Mouse (Mus musculus) heart, postnatal 10 days (tissue): ENCODE measurements around the gene Borcs7. TPM values are rescaled to one million over a fixed set of nuclear protein-coding genes. Genes with fewer than 3 reads are reported as not detected.

Source experiments
- DNase-seq, 2 experiments: peaks; one replicate each; pipeline ENCODE4 v3.0.0; 2021
- intact Hi-C: fragments of 180-260 bp; cut with DNase I; formaldehyde crosslinking; loops from one replicate; pipeline ENCODE4 v1.15.1; 2025
- total RNA-seq, 2 experiments: library from RNA; stranded (reverse); gene quantifications; 2 replicates each; pipeline ENCODE4 v1.2.3; 2021

The Borcs7 gene
- total RNA-seq, 2 experiments from 2014 or later = 11.7 to 13.6 TPM

DNA sequence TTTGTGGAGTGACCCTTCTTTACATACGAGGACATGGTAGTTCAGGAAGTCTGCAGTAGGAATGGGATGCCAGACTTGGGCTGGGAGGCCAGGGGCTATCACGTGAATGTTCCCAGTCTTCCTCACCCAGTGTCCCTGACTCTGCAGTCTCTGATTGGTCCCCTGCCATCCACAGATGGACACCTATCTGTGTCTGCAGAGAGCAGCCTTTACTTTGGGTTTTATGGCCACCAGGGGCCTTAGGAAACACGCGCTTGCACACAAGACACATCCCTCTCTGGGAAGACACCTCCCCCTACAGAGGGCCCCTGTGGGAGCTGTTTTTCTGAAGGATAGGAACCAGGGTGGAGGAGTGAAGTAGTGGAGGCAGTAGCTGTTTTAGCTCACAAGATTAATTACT, 28.2 kb upstream of the Borcs7 start:
- intact Hi-C loops = no loop called here
- DNase-seq = no peak

GRCm38 (mm10) chr19:46662214-46662613, 27.5 kb upstream of the Borcs7 start:
- DNase-seq = no peak
- intact Hi-C loops = no loop called here

GRCm38 (mm10) chr19:46662784-46663183, 26.9 kb upstream of the Borcs7 start:
- intact Hi-C loops = no loop called here
- no peak for DNase-seq

DNA sequence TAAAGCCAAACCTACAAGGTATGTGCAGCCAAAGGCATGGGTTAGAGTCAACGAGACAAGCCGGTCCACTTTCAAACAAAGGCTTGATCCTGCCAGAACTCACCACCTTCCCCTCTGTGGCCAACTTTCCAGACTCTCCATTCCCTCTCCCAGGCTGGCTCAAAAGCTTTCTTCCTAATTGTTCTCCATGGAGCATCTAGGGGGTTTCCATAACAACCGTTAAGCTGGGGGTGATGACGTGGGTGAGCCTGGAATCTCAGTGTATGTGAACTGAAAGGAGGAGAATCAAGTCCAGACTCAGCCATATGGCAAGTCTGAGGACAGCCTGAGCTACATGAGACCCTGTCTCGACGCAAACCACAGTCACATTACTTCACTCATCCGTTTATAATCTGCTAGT, 24.2 kb upstream of the Borcs7 start:
- intact Hi-C loops = no loop called here
- no peak for DNase-seq

GRCm38 (mm10) chr19:46667300-46667699, 22.4 kb upstream of the Borcs7 start:
- intact Hi-C loops = no loop called here
- no peak for DNase-seq

DNA sequence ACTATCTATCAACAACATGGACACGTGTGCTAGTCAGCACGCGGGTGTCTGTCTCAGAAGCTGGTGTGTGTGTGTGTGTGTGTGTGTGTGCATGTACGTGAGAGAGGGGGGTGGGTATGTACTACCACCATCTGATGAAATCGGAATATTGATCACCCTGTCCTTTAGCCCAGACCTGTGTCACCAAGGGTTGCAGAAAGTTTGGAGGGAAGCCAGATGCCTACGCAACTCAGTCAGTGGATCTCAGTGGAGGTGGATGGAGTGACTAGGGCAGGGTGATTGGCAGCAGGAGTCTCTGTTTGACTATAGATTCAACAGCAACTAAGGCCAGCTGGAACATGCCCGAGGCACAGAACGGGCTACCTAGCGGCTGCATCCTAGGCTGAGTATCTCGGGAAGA, 21.4 kb upstream of the Borcs7 start:
- DNase-seq = no peak
- intact Hi-C loops = no loop called here

DNA sequence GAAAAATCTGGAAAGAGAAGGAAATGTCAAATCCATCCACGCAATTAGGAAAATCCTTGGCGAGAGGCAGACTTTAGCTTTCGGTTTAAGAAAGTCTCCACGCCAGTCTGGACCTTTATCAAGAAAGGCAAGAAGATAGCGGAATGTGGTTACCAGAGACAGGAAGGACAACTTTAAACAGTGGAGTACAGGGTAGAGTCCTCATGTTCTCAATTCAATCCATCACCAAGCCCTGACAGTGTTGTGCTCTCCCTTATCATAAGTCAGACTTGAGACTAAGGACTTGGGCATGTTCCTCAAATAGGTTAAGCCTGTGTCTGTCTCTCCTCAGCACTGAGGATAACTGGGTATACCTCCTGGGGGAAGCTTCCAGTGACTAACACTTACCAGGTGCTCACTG, 19.9 kb upstream of the Borcs7 start:
- intact Hi-C loops = loop anchor here (1.0 to 10.0 kb wide), 3 partner anchors 70 to 325 kb away; no protein-coding TSS in a partner anchor

DNA sequence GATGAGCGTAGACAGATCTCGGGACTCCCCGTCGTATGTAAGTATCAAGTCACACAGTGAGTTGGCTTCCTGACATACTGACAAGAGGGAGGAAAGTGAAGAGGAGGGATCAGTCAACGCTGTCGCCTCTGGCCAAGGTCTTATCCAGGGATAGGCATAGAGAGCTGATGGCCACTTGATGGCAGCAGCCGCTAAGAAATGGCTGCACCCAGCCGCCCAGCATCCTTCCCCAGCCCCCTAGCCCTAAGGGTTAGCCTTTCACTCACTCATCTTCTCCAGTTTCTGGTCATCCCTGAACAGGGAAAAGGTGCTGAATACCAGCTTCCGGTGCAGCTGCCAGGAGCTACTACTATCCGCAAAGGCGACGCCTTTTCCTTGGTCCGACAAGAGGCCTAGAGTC, 19.0 kb upstream of the Borcs7 start:
- intact Hi-C loops = loop anchor here (1.0 to 10.0 kb wide), 3 partner anchors 70 to 324 kb away; no protein-coding TSS in a partner anchor
- peak; percentile 73 to 82 for DNase-seq

More for the DNA sequence above, 19.9 kb upstream of the Borcs7 start:
- no peak for DNase-seq

- intact Hi-C loops = loop anchor here (10.0 kb wide), 1 partner anchor 322 kb away; no protein-coding TSS in a partner anchor
Measured at GRCm38 (mm10) chr19:46672766-46673418, 16.8 kb upstream of the Borcs7 start, which contains the start of gene Cyp17a1. Gene Cyp17a1, minus strand, starts transcription at chr19:46673172.

DNA sequence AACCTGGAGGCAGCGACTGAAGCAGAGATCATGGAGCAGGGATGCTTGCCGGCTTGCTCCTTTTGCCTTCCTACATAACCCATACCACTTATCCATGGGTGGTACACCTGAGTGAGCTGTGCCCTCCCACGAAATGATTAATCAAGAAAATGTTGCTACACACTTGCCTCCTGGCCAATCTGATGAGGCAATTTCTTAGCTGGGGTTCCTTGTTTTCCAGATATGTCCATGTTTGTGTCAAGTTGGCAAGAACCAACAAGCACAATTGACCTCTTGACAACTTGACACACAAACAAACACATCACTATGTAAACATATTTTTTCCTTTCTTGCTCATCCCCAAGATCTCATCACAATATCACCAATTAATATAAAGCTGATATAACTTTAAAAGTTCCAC, 14.1 kb upstream of the Borcs7 start:
- DNase-seq = no peak
- intact Hi-C loops = loop anchor here (10.0 kb wide), 1 partner anchor 319 kb away; no protein-coding TSS in a partner anchor

More at GRCm38 (mm10) chr19:46672766-46673418, 16.8 kb upstream of the Borcs7 start, which contains the start of gene Cyp17a1:
- no peak for DNase-seq

DNA sequence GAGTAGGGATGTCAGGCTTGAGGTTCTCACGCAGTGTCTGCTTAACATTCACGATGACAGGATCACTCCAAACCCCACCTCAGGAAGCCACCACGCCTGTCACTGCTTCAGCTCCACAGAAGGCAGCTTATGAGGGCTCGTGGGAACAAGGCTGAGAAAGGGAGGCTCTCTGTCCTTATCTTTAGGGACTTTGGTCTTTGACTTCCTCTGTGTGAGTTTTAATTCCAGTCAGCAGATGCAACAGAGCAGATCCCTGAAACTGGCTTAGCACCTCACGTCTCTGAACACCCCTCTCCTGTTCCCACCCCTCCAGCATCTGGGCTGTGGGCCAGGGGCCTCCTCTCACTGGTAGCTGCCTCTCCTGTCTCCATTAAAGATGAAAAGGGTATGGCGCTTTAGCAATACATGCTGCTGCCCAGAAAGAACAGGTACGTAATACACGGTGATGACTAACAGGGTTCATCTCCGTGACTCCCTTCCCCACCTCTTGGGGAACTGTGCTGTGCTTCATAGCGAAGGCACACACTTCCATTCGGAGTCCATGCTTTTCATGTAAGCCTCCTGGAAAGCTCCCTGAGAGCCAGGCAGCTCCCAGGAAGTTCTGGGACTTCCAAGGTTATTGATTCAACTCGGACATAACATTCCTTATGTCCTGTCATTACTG, 9.9 kb upstream of the Borcs7 start:
- DNase-seq = no peak
- intact Hi-C loops = loop anchor here (10.0 kb wide), 1 partner anchor 315 kb away; no protein-coding TSS in a partner anchor

DNA sequence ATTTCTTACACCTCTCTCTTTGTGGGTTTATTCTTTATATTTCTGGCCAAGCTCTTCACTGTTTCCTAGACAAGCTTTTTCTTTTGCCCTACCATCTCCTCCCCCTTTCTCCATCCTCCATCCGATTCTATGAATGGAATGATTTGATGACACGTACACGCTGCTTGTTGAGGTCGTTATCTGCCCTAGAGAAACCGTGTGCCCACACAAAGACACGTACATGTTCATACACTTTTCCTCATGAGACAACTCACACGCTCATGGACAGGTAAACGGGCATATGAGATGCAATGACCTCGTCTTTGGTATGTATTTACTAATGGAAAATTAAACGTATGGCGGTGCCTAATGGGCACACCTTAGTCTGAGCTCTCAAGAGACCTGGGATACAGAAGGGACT, 681 bp downstream of the Borcs7 start:
- DNase-seq = no peak
- intact Hi-C loops = no loop called here

DNA sequence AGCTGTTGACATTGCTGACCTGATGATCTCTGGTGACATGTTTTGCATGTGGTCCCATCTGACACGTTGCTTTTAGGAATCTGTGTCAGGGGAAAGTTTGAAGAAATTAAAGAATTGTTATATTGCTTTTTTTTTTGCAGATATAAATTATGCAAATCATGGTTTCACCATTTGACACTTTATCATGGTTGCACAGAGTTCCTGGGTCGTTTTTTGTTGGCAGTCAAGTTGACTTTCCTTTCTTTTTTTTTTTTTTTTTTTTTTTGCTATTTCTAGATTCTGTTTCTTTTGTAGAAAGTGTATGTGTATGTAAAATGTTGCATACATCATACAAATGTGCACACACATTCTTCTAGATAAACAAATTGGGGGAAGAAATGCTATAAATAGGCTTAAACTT, 1.4 kb downstream of the Borcs7 start:
- no peak for DNase-seq
- intact Hi-C loops = no loop called here

- intact Hi-C loops = no loop called here
- no peak for DNase-seq
Measured at GRCm38 (mm10) chr19:46693146-46693545, 3.4 kb downstream of the Borcs7 start.

GRCm38 (mm10) chr19:46696482-46696881, 6.8 kb downstream of the Borcs7 start:
- DNase-seq = no peak
- intact Hi-C loops = no loop called here

DNA sequence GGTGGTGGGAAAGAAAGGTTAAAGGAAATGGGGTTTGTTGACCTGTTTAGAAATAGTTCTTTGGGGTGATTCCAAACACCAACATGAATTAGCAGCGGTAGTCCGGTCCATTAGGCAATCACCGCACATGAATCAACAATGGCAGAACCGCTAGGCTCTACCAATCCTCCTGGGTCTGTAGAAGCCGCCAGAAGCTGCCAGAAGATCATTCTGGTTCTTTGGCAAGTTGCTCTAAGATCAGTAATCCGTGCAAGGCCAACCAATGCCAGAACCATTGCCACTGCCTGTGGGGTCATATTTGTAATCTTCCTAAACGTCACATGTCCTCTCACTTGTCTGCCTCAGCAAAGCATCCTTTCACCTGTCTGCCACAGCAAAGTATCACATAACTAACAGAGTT, 7.2 kb downstream of the Borcs7 start:
- DNase-seq = no peak
- intact Hi-C loops = no loop called here

DNA sequence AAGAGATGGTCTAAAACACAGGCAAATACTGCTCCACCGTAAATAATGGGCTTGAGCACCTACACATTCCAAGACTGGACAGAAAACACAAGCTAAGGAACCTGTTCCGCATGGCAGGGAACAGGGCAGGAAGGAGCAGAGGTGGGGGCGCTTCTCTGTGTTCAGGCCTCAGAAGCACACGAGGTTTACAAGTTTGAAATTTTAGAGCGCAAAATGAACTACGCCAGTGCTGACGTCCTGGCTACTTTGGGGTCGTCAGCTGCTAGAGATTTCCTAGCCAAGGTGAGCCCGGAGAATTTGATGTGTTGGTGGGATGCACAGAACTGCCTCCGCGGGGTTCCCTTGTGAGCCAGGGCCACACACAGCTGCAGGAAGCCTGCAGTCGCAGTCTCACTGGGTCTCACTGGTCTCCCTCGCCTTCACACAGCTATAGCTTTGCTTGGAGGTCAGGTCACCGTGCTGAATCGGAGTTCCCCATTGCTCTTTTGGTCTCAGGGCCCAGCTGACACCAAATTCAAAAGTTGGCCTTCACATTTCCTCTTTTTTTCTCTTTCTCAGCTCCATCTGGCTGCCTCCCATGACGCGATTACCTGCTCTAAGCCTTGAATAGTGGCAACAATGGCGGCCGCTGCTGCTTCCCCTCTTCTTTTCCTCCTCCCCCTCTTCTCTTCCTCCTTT, 8.3 kb downstream of the Borcs7 start:
- intact Hi-C loops = no loop called here
- DNase-seq = no peak

GRCm38 (mm10) chr19:46699011-46699481, 9.3 kb downstream of the Borcs7 start:
- intact Hi-C loops = no loop called here
- DNase-seq = no peak

DNA sequence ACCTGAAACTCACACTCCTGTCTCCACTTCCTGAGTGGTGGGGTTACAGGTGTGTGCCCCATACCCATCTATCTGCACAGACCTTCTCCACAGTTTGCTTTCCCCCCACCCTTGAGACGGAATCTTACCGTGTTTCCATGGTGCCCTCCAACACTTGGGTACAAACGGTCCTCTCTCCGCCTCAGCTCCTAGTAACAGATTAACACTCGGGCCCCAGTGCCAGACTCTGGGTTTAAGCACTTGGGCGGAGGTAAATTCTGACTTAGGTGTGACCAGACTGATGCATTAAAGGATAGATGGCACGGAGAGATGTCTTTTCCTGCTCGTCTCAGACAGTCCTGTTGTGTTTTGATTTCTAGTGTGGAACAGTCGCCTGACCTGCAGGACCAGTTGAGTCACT, 11.4 kb downstream of the Borcs7 start:
- no peak for DNase-seq
- intact Hi-C loops = no loop called here

DNA sequence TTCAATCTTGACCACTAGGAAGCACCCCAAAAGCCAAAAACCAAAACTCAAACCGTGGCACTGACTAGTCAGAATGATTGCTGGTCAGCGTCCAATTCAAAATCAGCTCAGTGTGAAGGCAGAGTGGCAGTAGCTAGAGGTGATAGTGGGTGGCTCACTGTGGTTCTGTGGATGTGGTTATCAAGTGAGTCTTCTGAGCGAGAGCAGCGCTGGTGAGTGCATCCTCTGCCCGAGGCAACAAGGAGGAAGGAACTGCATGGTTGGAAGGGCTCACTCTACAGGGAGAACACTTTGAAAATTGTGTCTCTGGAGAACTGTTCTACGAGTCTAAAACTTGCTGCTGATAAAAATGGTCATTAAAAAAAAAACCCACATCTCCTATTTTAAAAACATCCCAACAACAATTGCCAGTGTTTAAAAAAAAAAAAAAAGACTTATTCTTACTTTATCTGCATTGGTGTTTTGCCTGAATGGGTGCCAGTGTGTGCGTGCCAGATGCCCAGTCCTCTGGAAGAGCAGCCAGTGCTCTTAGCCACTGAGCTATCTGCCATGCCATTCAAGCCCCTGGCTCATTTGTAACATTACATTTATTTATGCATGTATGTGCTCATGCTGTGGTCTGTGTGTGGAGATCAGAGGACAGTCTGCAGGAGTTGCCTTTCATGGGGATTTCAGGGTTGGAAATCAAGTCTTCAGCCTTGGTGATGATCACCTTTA, 16.2 kb downstream of the Borcs7 start:
- intact Hi-C loops = no loop called here
- peak in 1 of 2 experiments; percentile 14 for DNase-seq
